Mouse (Mus musculus) stomach, postnatal 0 days (tissue): ENCODE measurements around the gene Il34.

Experiments
- CTCF ChIP-seq: IDR thresholded peaks from 2 replicates; pipeline ENCODE4 v1.5.1; 2016; ENCODE audit warnings: antibody characterized with exemption, low read depth, mild to moderate bottlenecking, moderate library complexity
- EP300 ChIP-seq: optimal IDR thresholded peaks from 2 replicates; pipeline ENCODE3; 2016; ENCODE audit warnings: antibody characterized with exemption

GRCm38 (mm10) chr8:110793511-110793910 lies 12.2 kb downstream of the Il34 start:
- TF ChIP-seq CTCF (no peak), EP300 (no peak)
